Mouse (Mus musculus): ENCODE results near the gene Ephx3. TPM values are rescaled to one million over a fixed set of nuclear protein-coding genes. Genes with fewer than 3 reads are reported as not detected.

Gene Ephx3
- polyA plus RNA-seq (2015; fragmentation: Nextera tagmentation; extraction: Ambion mirVana) = 0.08 and 0.32 TPM in 2 replicates

GRCm38 (mm10) chr17:32188863-32189636 is at the start of gene Ephx3:
Ephx3 (minus strand) TSS chr17:32189549.

GRCm38 (mm10) chr17:32166687-32167086 is 22.7 kb downstream of the Ephx3 start, which contains the start of gene Notch3:
Notch3 (minus strand) TSS chr17:32166852.

Other genes starting within 250 kb of the Ephx3 start
- 15.4 and 24.0 TPM in 2 replicates for gene Rrp1b, start 153.4 kb downstream of the Ephx3 start, polyA plus RNA-seq (2015; fragmentation: Nextera tagmentation; extraction: Ambion mirVana)
- 0.08 and 0.16 TPM in 2 replicates for gene Hsf2bp, start 153.2 kb downstream of the Ephx3 start, polyA plus RNA-seq (2015; fragmentation: Nextera tagmentation; extraction: Ambion mirVana)
- gene Notch3, start 22.7 kb downstream of the Ephx3 start, polyA plus RNA-seq (2015; fragmentation: Nextera tagmentation; extraction: Ambion mirVana) = 2.2 and 2.8 TPM in 2 replicates
- gene Brd4, start 95.2 kb upstream of the Ephx3 start, polyA plus RNA-seq (2015; fragmentation: Nextera tagmentation; extraction: Ambion mirVana) = 57.4 and 64.8 TPM in 2 replicates
- 29.2 and 46.3 TPM in 2 replicates for gene Akap8, start 131.7 kb upstream of the Ephx3 start, polyA plus RNA-seq (2015; fragmentation: Nextera tagmentation; extraction: Ambion mirVana)
- 55.9 and 87.5 TPM in 2 replicates for gene Akap8l, start 161.1 kb upstream of the Ephx3 start, polyA plus RNA-seq (2015; fragmentation: Nextera tagmentation; extraction: Ambion mirVana)
- gene Wiz, start 199.9 kb upstream of the Ephx3 start, polyA plus RNA-seq (2015; fragmentation: Nextera tagmentation; extraction: Ambion mirVana) = 15.6 and 16.9 TPM in 2 replicates
- 0.80 and 0.92 TPM in 2 replicates for gene Rasal3, start 214.0 kb upstream of the Ephx3 start, polyA plus RNA-seq (2015; fragmentation: Nextera tagmentation; extraction: Ambion mirVana)
- 0.97 and 0.98 TPM in 2 replicates for gene Pglyrp2, start 234.6 kb upstream of the Ephx3 start, polyA plus RNA-seq (2015; fragmentation: Nextera tagmentation; extraction: Ambion mirVana)

Measured in adrenal gland, postnatal 0 days (tissue).